Mouse (Mus musculus): ENCODE measurements around the gene Igsf9.

- TF ChIP-seq CTCF (IDR thresholded peaks at IDR 0.05; ENCODE audit: control insufficient read depth, insufficient read depth, insufficient read length) (no peak), MYOD1 (IDR thresholded peaks at IDR 0.05; ENCODE audit: control insufficient read depth, insufficient read length, low read depth) (no peak), MAX (IDR thresholded peaks at IDR 0.05) (no peak), USF1 (IDR thresholded peaks at IDR 0.05; ENCODE audit: low read depth) (no peak)
Observed at GRCm38 (mm10) chr1:172458041-172458440, 23.5 kb upstream of the Igsf9 start.

All from C2C12 (cell line).